Comparison of ENCODE assay signal across 8 mouse cellular contexts in the genomic region with DNA sequence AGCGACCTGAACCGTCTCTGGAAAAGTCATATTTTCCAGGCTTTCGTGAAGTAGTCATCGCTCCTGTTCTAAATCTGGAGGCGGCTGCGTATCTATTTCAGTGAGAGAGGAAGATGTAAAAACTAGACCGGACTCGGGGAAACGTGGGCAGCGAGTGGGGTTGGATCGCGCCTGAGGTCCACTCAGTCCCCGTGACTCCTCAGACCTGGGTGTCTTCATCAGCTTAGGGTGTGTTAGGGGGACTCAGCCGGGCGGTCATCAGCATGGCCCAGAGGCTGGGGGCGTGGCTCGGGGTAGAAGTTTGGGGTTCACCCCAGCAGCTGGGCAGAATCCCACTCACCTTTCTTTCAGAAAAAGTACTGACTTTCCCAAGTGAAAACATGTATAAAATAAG.
A peak's percentile ranks its signal among the peaks of the same experiment; 100 is the strongest.
DNase-seq lines count a peak whose midpoint lies in the region; ATAC-seq and TF ChIP-seq lines count a peak whose summit lies in the region.

No protein-coding gene starts in this region.

- no peak for TF ChIP-seq POLR2A in CH12.LX (IDR thresholded peaks at IDR 0.05; ENCODE audit: low read depth, low read length)
- no peak for TF ChIP-seq POLR2A in small intestine, adult 2 months (IDR thresholded peaks at IDR 0.05; ENCODE audit: low read depth, low read length)

- H3K27me3 ChIP-seq in CH12.LX (replicated peaks): peaks cover 19% of the 10 kb centered on the region
- H3K27me3 ChIP-seq in forebrain, embryonic 14.5 days (replicated peaks; ENCODE audit: control insufficient read depth, insufficient read depth, low read length): no peaks in the 10 kb centered on the region
- no peaks in the 10 kb centered on the region for H3K27me3 ChIP-seq in liver, embryonic 11.5 days (replicated peaks; ENCODE audit: control insufficient read depth, insufficient read depth, low read length)
- no peaks in the 10 kb centered on the region for H3K27me3 ChIP-seq in small intestine, adult 2 months (ENCODE audit: control insufficient read depth, insufficient read depth, low read length)

- no peaks in the 10 kb centered on the region for H3K79me2 ChIP-seq in CH12.LX (replicated peaks; ENCODE audit: control insufficient read depth, extremely low read depth, insufficient read depth, poor library complexity, severe bottlenecking)

- H3K36me3 ChIP-seq in CH12.LX (replicated peaks in 1 of 2; ENCODE audit: control insufficient read depth in 1 of 2, insufficient read depth in 1 of 2, low read length in 1 of 2): no peaks in the 10 kb centered on the region
- no peaks in the 10 kb centered on the region for H3K36me3 ChIP-seq in forebrain, embryonic 14.5 days (ENCODE audit: control insufficient read depth, insufficient read depth, low read length)
- no peaks in the 10 kb centered on the region for H3K36me3 ChIP-seq in liver, embryonic 11.5 days (ENCODE audit: control insufficient read depth, insufficient read depth, low read length)
- H3K36me3 ChIP-seq in small intestine, adult 2 months (ENCODE audit: control insufficient read depth, insufficient read depth, low read length): no peaks in the 10 kb centered on the region

- H3K9me3 ChIP-seq in CH12.LX (replicated peaks; ENCODE audit: low read length): no peaks in the 10 kb centered on the region
- H3K9me3 ChIP-seq in forebrain, embryonic 14.5 days (replicated peaks; ENCODE audit: control insufficient read depth, low read length): no peaks in the 10 kb centered on the region
- H3K9me3 ChIP-seq in liver, embryonic 11.5 days (ENCODE audit: control insufficient read depth, low read length): no peaks in the 10 kb centered on the region

- in situ Hi-C loops in CH12.LX (cut with MboI; ENCODE audit: low pct_ligation_motif_present, low pct_unique_long_range_greater_than_20kb, low sequenced_read_pairs): no loop called here

- peak overlapping the region; percentile 85 for H3K4me3 ChIP-seq in gastrocnemius, adult 2 months
- peak overlapping the region; percentile 31 to 72 (median 63) for H3K4me3 ChIP-seq in CH12.LX (replicated peaks in 1 of 3; ENCODE audit: low read depth in 2 of 3, low read length in 2 of 3, poor library complexity in 1 of 3)
- peak overlapping the region; percentile 49 for H3K4me3 ChIP-seq in forebrain, embryonic 14.5 days (ENCODE audit: low read depth, low read length)
- peak overlapping the region; percentile 60 for H3K4me3 ChIP-seq in liver, embryonic 11.5 days (ENCODE audit: low read depth, low read length)
- peak overlapping the region; percentile 98 for H3K4me3 ChIP-seq in small intestine, adult 2 months (ENCODE audit: low read depth, low read length)

- peak overlapping the region; percentile 97 for H3K27ac ChIP-seq in gastrocnemius, adult 2 months
- H3K27ac ChIP-seq in CH12.LX (ENCODE audit: insufficient read depth, low read depth): no peak overlapping the region
- H3K27ac ChIP-seq in forebrain, embryonic 14.5 days (ENCODE audit: low read depth, low read length): peak overlapping the region; percentile 99
- H3K27ac ChIP-seq in liver, embryonic 11.5 days (ENCODE audit: low read depth, low read length): peak overlapping the region; percentile 97
- H3K27ac ChIP-seq in small intestine, adult 2 months (ENCODE audit: insufficient read depth, low read depth, low read length): peak overlapping the region; percentile 58

- no peak for TF ChIP-seq RAD21 in CH12.LX (IDR thresholded peaks at IDR 0.05; ENCODE audit: low read depth, low read length)

- peak overlapping the region; percentile 91 for H3K9ac ChIP-seq in CH12.LX (ENCODE audit: insufficient read depth, low read depth)
- H3K9ac ChIP-seq in forebrain, embryonic 14.5 days (ENCODE audit: low read length): peak overlapping the region; percentile 83
- peak overlapping the region; percentile 81 for H3K9ac ChIP-seq in liver, embryonic 11.5 days (ENCODE audit: low read depth, low read length)

- 0 out of 2 replicates have a peak, but pooled peaks have one; percentile 9 for TF ChIP-seq EP300 in CH12.LX (IDR thresholded peaks at IDR 0.05; ENCODE audit: low read length)

- peaks cover 0 to 5% of the 10 kb centered on the region in 2 experiments; a peak in 1 of 4 replicates for H3K4me1 ChIP-seq in CH12.LX (ENCODE audit: control insufficient read depth in 1 of 2, insufficient read depth in 2 of 2)
- peaks cover 9% of the 10 kb centered on the region; the same call in 1 of the 2 replicates for H3K4me1 ChIP-seq in forebrain, embryonic 14.5 days (ENCODE audit: control insufficient read depth, insufficient read depth, low read length)
- H3K4me1 ChIP-seq in liver, embryonic 11.5 days (replicated peaks; ENCODE audit: control insufficient read depth, insufficient read depth, low read length): no peaks in the 10 kb centered on the region; the same call in 1 of the 2 replicates
- H3K4me1 ChIP-seq in small intestine, adult 2 months (ENCODE audit: control insufficient read depth, insufficient read depth, insufficient read length, low read length): no peaks in the 10 kb centered on the region

- no peak for TF ChIP-seq CTCF in gastrocnemius, adult 2 months (IDR thresholded peaks at IDR 0.05)
- no peak for TF ChIP-seq CTCF in CH12.LX (conservative IDR thresholded peaks at IDR 0.05 in 1 of 2, IDR thresholded peaks at IDR 0.05 in 1 of 2; ENCODE audit: low read depth in 2 of 2, low read length in 2 of 2)
- no peak for TF ChIP-seq CTCF in small intestine, adult 2 months (IDR thresholded peaks at IDR 0.05; ENCODE audit: extremely low read depth, insufficient read length, insufficient replicate concordance, low read depth, low read length)

- peak overlapping the region; percentile 97 for H3K4me2 ChIP-seq in CH12.LX (ENCODE audit: insufficient read depth, low read depth, poor library complexity, severe bottlenecking)
- H3K4me2 ChIP-seq in forebrain, embryonic 14.5 days (ENCODE audit: low read length): peak overlapping the region; percentile 72
- H3K4me2 ChIP-seq in liver, embryonic 11.5 days: peak overlapping the region; percentile 82

- peak; percentile 69 for DNase-seq in gastrocnemius, adult 2 months
- no peak for DNase-seq in gastrocnemius, adult 18-20 months (ENCODE audit: low spot score)
- DNase-seq in CH12.LX (ENCODE audit: extremely low read depth): no peak
- DNase-seq in forebrain, embryonic 14.5 days (ENCODE audit: low spot score): no peak
- DNase-seq in liver, embryonic 11.5 days (ENCODE audit: low spot score): no peak
- no peak for DNase-seq in ovary, postnatal 14 days (ENCODE audit: low spot score)
- no peak for DNase-seq in urinary bladder, postnatal 14 days (ENCODE audit: low spot score)

- 3% methylated on average over 17 of the region's 17 CpGs for WGBS in forebrain, embryonic 14.5 days
- 4% methylated on average over 17 of the region's 17 CpGs for WGBS in liver, embryonic 11.5 days
- WGBS in small intestine, adult 2 months: 2% methylated on average over 17 of the region's 17 CpGs

- intact Hi-C loops in gastrocnemius, adult 2 months (cut with DNase I): loop anchor here (1.0 to 5.0 kb wide), 3 partner anchors 69 to 131 kb away; a partner anchor contains a TSS

- dilution Hi-C loops in CH12.LX (cut with MboI; ENCODE audit: extremely low pct_ligation_motif_present, extremely low pct_unique_long_range_greater_than_20kb, low sequenced_read_pairs): no loop called here

- ATAC-seq in forebrain, embryonic 14.5 days: peak; percentile 16; the same call in 1 of the 2 replicates
- ATAC-seq in liver, embryonic 11.5 days (replicated peaks; ENCODE audit: low FRiP score): peak; percentile 36

TF ChIP-seq in CH12.LX, 34 proteins besides CTCF, POLR2A, EP300 and RAD21:
- no peak; the same call in 1 of the 2 replicates for TF ChIP-seq MAX (IDR thresholded peaks at IDR 0.05; ENCODE audit: low read length)
- no peak for TF ChIP-seq E2F4 (IDR thresholded peaks at IDR 0.05; ENCODE audit: insufficient replicate concordance, low read depth, low read length)
- TF ChIP-seq MAZ (IDR thresholded peaks at IDR 0.05; ENCODE audit: low read depth, low read length): no peak
- no peak for TF ChIP-seq CHD2 (IDR thresholded peaks at IDR 0.05; ENCODE audit: low read length)
- TF ChIP-seq HCFC1 (IDR thresholded peaks at IDR 0.05; ENCODE audit: low read depth, low read length): no peak
- TF ChIP-seq USF1 (IDR thresholded peaks at IDR 0.05; ENCODE audit: low read depth, low read length): no peak
- no peak for TF ChIP-seq ZC3H11A (IDR thresholded peaks at IDR 0.05; ENCODE audit: low read depth, low read length)
